11 mouse cellular contexts compared by ENCODE assay signal in the genomic region with DNA sequence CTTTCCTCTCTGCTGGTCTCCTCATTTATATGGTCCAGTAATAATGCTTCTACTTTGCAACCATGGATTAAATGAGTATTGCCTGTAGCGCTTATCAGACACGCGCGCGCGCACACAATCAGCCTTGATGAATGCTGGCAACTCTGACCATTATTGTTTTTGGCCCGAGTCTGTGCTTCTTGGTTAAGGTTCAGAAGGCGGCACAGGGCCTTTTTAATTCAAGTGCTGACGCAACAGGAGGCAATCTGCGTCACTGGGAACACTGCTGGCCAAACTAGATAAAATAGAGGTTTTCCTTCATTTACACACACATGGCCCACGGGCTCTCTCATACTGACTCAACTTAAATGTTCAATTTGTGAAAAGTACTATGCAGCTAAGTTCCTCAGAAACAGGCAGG.
DNase-seq lines count a peak whose midpoint lies in the region; ATAC-seq and TF ChIP-seq lines count a peak whose summit lies in the region.
"Had no signal": no experiment of that assay in that cellular context is flagged by ENCODE, and none has a peak within 500 bp of the region (broad histone marks: within the 10 kb centered on the region; RNA-seq: fewer than 3 reads in every experiment).

No protein-coding gene starts in this region.

- H3K27me3 ChIP-seq in kidney, embryonic 14.5 days (ENCODE audit: control insufficient read depth, insufficient read depth, low read length): no peaks in the 10 kb centered on the region
- H3K27me3 ChIP-seq in kidney, embryonic 15.5 days: no peaks in the 10 kb centered on the region

- no peak for TF ChIP-seq POLR2A in lung, adult 2 months (IDR thresholded peaks at IDR 0.05; ENCODE audit: borderline replicate concordance, extremely low read depth, low read depth, low read length)

- TF ChIP-seq CTCF in lung, adult 2 months (IDR thresholded peaks at IDR 0.05; ENCODE audit: insufficient read depth, low read length): no peak

- WGBS in kidney, embryonic 14.5 days: 82% methylated on average over 11 of the region's 11 CpGs
- WGBS in kidney, embryonic 15.5 days: 70% methylated on average over 11 of the region's 11 CpGs
- WGBS in lung, adult 2 months: 81% methylated on average over 11 of the region's 11 CpGs

- H3K4me3 ChIP-seq in kidney, embryonic 14.5 days (ENCODE audit: low read length): no peak overlapping the region
- no peak overlapping the region for H3K4me3 ChIP-seq in kidney, embryonic 15.5 days (replicated peaks)
- no peak overlapping the region for H3K4me3 ChIP-seq in lung, adult 2 months (replicated peaks; ENCODE audit: extremely low read depth, low read depth, low read length)

- H3K27ac ChIP-seq in kidney, embryonic 14.5 days (ENCODE audit: low read depth, low read length): no peak overlapping the region
- H3K27ac ChIP-seq in kidney, embryonic 15.5 days: no peak overlapping the region
- H3K27ac ChIP-seq: stomach, postnatal 0 days had no signal

- H3K9ac ChIP-seq in kidney, embryonic 14.5 days (ENCODE audit: low read depth, low read length): no peak overlapping the region
- H3K9ac ChIP-seq in kidney, embryonic 15.5 days: no peak overlapping the region
- H3K9ac ChIP-seq: liver, postnatal 0 days had no signal

- no peaks in the 10 kb centered on the region for H3K9me3 ChIP-seq in kidney, embryonic 14.5 days (ENCODE audit: control insufficient read depth, low read length)
- no peaks in the 10 kb centered on the region for H3K9me3 ChIP-seq in kidney, embryonic 15.5 days (replicated peaks)

- no peak for ATAC-seq in kidney, embryonic 14.5 days (ENCODE audit: low FRiP score, low TSS enrichment)
- ATAC-seq in kidney, embryonic 15.5 days (replicated peaks; ENCODE audit: low FRiP score): peak; percentile 54; the same call in 1 of the 2 replicates
- ATAC-seq: liver, postnatal 0 days had no signal

- peak; percentile 26 for DNase-seq in kidney, adult 11 months
- DNase-seq in NIH3T3 (ENCODE audit: low read depth): peak; percentile 47
- DNase-seq in heart, adult 8-10 months (ENCODE audit: low spot score): peak; percentile 35
- no peak for DNase-seq in lung, adult 2 months
- no peak for DNase-seq in layer of hippocampus, adult 11-12 months (ENCODE audit: low spot score)
- DNase-seq in left cerebral cortex, adult 18-20 months (ENCODE audit: low spot score in 2 of 2): no peak
- DNase-seq: liver, postnatal 0 days; right cerebral cortex, postnatal 25 days had no signal

- no peak overlapping the region for H3K4me2 ChIP-seq in kidney, embryonic 14.5 days (replicated peaks; ENCODE audit: low read depth, low read length)
- H3K4me2 ChIP-seq in kidney, embryonic 15.5 days: no peak overlapping the region

- no peaks in the 10 kb centered on the region for H3K36me3 ChIP-seq in kidney, embryonic 14.5 days (ENCODE audit: control insufficient read depth, insufficient read depth, low read length)
- no peaks in the 10 kb centered on the region for H3K36me3 ChIP-seq in kidney, embryonic 15.5 days

- no peaks in the 10 kb centered on the region for H3K4me1 ChIP-seq in kidney, embryonic 14.5 days (ENCODE audit: control insufficient read depth, insufficient read depth, low read length)
- H3K4me1 ChIP-seq in kidney, embryonic 15.5 days: peaks cover 8% of the 10 kb centered on the region; the same call in 1 of the 2 replicates
- no peaks in the 10 kb centered on the region for H3K4me1 ChIP-seq in lung, adult 2 months (ENCODE audit: control insufficient read depth, insufficient read depth, low read length)

Comparison
In these comparisons a context has a peak if more than half of its experiments do, and no peak if none do; other contexts are left out.
1. DNase-seq: peak in kidney, adult 11 months (single experiment), NIH3T3 (single experiment) and heart, adult 8-10 months (single experiment); none in lung, adult 2 months (single experiment), layer of hippocampus, adult 11-12 months (single experiment) and left cerebral cortex, adult 18-20 months (0 of 2).